Mouse (Mus musculus): ENCODE measurements around the gene Efcab3.

Gene Efcab3

DNA sequence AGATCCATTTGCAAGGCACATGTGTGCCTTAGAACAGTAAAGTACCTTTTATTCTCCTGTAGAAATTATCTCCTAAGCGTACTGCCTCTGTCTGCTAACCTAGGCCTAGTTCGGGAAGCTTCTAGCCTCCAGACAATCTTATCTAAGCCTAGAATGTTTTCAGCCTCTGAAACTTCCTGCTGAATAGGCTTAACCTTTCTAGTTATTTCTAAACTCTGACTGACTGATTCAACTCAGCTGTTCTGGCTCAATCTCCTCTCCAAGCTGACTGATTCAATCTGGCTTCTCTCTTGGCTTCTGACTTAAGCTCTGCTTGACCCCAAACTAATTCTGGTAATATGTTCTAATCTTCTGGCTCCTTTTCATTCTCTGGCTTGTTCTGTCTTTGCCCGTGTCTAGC is 86.0 kb downstream of the Efcab3 start:
- DNase-seq, result no peak

DNA sequence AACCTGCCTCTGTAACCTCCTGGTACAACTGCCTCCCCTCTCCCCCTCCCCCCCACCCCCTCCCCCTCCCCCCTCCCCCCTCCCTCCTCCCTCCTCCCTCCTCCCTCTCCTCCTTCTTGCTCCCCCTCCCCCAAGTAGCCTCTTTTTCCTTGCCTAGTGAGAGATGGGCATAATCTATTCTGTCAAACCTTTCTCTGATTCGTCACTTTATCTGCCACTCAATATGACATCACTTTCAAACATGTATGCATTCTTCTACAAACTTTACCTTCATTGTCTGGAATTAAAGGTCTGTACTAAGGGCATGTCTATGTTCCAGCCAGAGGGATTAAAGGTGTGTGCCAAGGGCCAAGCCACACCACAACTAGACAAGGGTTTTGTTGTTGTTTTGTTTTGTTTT is 86.4 kb downstream of the Efcab3 start:
- DNase-seq, result no peak

DNA sequence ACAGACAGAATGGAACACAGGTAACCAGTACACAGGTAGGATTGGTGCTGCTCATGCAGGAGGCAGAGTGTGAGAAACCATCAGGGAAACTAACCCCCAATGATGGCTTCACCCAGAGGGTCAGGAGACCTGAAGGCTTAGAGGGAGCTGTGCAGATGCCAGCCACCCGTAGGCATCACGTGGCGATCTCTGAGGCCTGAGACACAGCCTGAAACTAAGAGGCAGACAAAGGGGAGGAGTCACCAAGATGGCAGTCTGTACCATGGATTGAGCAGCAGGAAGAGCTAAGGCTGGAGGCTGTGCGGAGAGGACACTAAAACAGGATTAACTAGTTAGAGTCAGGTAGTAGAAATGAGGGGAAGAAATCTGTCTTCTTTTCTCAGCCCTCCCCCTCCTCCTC is 87.3 kb downstream of the Efcab3 start:
- no peak for DNase-seq

DNA sequence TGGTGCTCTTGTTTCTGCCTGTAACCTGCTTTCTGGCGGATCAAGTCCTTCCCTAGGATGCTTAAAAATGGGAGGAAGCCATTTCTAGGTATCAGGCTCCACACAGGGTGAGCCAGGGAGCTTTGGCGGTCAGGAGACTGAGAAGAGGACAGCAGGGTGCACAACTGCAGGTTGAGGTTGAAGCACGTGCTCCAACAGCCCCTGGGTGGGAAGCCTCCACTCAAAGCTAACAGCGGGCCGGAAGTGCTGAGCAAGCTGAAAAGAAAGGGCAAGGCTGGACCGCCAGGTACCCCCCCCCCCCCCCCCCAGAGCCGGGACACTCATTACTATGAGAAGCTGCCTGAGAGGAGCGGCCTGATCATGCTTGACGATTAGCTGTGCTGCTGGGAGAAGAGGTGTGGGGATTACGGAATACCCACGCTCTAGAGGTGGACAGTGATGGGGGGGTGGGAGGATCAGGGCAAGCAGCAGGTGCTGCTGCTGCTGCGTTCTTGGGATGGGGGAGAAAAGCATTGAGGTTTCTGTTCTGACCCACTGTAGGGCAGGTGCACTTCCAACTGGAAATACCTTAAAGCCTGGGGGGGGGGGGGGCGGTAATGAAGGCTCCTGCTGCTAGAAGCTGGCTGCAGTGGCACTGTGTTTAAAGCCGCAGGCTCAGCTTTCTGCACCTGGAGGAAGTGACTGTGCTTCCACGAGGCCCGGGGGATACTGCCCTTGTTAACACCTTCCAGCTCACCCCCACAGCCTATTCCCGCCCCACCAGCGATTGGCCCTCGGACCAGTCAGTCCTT is 88.0 kb downstream of the Efcab3 start:
- DNase-seq, result no peak

DNA sequence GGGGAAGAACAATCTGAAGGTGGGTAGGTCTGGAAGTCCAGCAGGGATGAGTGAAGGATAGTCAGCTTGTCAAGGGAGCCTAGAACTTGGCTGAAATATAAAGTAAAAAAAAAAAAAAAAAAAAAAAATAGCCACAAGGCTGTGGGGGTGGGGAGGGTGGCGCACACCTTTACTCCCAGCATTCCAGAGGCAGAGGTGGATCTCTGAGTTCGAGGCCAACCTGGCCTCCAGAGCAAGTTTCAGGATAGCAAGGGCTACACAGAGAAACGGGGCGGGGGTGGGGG is 88.6 kb downstream of the Efcab3 start:
- no peak for DNase-seq

DNA sequence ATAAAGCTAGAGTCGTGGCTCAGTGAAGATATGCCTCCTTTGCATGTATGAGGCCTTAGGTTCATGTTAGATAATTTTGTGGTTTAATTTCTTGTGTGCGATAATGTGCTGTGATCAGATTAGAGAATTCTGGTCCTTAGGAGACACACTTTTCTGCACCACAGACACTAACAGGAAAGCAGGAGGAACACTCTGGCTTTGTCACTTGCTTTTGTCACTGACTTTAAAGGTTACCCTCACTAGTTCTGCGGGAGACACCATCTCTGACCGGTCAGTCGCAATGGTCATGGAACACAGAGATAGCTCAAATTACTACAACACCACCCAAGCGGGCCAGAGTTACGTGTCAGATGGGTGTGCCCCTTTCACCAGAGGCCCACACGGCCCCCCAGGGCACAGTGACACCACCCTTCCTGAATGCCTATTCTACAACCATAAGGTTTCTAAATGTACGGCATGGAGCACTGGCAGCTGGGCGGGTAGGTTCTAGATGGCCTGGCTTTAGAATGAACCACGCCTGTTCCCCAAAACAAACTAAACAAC is 89.0 kb downstream of the Efcab3 start:
- DNase-seq, result no peak

DNA sequence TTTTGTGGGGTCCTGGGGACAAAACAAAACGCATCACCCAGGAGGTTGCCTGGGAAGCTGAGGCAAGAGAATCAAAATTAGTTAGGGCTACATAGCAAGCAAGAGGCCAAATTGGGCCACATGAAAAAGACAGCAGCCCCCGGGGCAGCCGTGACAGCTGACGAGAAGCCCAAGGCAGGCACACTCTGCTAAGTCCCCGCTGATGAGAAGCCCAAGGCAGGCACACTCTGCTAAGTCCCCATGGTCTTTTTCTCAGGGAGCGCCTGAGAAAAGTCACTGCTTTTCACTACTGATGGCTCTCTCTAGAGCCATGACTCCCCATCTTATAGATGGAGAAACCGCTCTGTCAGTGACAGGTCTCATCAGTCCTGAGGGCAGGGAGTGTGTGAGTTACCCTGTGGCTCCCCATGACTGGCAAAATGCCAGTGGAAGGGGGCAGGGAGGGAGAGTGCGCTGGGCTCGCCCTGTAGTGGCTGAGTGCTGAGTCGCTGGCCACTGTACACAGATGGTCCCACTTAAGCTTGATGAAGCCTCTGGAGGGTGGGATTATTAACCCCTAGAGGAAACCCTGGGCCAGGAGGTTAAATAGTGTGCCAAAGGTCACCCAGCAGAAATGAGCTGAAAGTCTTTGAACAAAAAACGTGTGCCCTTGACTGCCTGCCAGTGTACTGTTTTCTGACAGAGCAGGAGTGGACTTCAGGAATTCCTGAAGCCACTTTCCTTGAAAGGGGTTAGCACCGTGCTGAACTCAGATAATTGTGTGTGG is 89.9 kb downstream of the Efcab3 start:
- peak; percentile 63 to 82 for DNase-seq

DNA sequence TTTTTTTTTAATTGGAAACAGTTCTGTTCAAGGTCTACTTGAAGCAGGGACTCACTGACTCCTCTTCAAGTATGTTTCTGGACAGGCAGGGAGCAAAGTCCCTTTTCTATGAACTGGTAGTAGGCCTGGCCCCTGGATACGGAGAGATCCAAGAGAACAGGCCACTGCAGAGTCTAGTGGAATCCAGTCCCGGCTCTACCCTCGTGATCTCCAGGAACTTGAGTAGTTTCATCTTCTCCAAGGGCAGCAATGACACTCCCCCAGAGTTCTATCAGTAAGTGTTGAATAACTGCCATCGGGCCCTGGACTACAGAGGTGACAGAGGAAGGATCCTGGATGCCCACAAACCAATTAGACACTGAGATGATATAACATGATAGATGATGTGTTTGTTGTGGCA is 92.5 kb downstream of the Efcab3 start:
- no peak for DNase-seq

DNA sequence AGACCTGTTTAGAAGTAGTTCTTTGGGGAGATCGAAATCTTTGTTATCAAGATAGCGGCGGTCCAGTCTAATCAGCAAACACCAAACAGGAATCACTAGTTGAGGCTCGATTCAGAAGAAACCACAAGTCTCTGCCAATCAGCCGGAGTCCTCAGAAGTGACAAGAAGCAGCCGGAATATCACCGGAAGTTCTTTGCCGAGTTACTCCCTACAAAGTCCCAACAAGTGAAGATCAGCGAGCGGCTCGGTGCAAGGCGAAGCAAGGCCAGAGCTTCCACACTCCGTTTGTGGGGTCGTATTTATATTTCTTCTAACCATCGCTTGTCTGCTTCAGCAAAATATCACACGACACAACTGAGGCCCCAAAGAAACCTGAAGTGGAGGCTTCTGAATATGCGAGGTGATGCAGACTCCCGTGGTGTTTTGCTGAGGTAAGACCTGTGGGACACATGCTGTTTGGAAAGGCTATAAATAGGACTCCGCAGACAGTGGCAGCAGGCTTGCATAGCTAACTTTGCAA is 93.4 kb downstream of the Efcab3 start:
- no peak for DNase-seq

DNA sequence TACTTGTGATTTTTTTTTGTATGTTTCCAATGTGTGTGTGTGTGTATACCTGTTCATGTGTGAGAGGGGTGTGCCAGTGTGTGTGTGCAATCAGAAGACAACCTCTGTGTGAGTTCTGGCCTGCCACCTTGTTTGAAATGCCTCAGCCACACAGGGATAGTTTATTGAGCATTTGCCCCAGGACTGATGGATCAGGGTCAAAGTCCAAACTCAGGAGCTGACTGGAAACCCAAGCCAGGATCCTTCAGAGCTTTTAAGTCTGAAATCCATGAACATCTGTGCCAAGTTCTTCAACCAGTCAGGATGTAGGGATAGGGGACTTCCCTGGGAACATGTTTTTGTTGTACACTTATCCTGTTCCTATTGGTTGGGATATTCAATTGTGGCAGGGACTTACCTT is 94.7 kb downstream of the Efcab3 start:
- no peak for DNase-seq

DNA sequence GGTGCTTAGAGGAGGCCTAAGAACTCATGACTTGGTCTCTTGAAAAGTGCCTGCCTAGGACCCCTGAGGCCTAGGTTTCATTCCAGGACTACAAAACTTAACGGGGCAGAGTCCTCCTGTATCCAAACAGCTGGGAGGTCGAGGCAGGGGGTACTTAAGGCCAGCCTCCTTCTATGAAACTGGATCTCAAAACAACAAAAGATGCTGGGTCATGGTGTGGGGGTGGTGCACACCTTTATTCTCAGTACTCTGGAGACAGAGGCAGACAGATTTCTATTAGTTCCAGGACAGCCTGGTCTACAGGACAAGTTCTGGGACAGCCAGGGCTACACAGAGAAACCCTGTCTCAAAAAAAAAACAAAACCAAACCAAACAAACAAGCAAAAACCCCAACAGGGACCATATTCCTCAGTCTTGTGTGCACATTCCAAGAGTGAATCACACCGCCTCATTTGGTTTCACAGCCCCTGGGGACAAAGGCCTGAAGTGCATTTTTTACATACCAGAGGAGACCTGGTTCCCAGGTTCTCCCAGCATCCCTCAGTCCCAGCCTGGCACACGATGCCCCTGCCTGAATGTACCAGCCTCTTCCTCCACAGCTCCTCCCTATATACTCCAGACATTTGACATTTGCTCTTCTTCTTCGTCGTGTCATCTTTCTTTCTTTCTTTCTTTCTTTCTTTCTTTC is 96.4 kb downstream of the Efcab3 start:
- no peak for DNase-seq

DNA sequence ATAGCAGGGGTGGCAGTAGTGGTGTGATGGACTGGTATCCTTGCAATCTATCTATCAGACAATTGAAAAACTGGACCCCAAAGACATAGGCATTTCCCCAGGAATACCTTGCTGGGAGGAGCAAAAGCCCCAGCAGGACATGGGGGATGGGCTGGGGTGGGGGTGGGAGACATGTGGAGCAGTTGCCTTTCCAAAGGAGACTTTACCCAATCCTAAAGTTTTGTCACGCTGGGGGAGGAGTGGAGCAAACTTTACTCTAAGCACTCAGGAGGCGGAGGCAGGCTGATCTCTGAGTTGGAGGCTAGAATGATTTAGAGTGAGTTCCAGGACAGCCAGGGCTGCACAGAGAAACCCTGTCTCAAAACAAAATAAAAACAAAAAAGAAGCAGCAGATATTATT is 98.0 kb downstream of the Efcab3 start:
- no peak for DNase-seq

DNA sequence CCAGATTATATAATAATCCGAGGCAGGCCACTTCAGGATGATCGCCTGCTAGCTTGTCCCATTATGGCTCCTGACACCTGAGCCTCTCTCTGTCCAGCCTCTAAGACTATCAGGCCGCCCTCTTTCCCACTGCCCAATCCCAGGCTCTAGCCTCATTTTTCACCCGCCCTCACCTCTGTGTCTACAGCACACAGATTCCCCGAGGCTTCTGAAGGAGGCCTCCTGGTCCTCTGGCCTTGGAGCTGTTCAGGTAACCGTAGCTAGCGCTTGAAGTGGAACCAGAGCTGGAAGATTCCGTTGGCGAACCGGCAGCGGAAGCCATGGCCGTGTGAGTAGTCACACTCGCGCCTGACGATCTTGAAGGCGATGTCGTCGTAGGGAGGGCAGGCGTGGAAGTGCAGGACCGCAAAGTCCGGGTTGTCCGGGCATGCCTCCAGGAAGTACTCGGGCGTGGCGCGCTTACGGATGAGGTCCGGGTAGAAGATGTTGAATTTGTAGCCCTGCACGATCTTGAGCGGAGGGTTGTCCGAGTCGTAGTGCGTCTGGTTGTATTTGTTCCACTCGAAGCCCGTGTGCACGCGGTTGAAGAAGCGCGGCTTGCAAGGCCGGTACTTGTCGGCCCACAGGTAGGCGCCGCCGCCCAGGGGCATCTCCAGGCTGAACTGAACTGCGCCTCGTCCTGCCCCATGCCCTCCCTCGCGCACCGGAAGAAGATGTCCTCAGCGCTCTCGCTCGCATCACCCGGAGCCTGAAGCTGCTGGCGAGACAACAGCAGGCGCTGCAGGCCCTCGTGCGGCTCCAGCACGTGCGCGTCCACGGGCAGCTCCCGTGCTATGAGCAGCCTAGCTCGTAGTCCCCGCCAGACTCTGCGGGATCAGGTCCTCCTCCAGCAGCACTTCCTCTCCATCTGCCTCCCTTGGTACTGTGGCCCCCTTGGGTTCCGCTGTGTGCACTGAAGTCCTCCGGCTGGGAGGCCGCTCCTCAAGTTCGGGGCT is 101.4 kb downstream of the Efcab3 start:
- DNase-seq, result no peak

DNA sequence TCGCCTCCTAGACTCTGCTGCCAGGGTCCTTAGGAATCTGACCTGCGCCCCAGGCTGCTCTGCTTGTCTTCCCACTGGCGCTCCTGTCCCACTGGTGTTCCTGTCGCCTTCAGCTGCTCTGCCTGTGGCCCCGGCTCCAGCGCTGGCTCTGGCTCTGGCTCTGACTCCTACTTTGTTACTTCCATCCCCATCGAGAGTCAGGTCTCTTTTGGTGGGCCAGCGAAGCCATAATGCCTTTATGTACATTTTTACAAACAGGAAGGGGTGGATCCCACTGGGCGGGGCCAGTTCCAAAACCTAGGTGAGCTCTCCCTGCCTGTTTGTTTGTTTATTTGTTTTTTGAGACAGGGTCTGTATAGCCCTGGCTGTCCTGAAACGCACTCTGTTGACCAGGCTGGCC is 103.4 kb downstream of the Efcab3 start:
- DNase-seq, result no peak
